Mouse (Mus musculus) olfactory bulb, adult 2 months (tissue): ENCODE results near the gene Uba52. TPM values are rescaled to one million over a fixed set of nuclear protein-coding genes. Genes with fewer than 3 reads are reported as not detected.

ENCODE experiments used
- H3K27ac ChIP-seq: fragments of 200-500 bp; 2 replicates; pipeline ENCODE4 v1.5.1; 2012; ENCODE audit warnings: low read depth, low read length; ENCODE audit not compliant: insufficient read depth
- H3K4me1 ChIP-seq: fragments of 200-500 bp; 2 replicates; pipeline ENCODE4 v1.6.1; 2012; ENCODE audit warnings: low read length; ENCODE audit not compliant: control insufficient read depth, insufficient read depth
- H3K4me3 ChIP-seq: fragments of 200-500 bp; 2 replicates; pipeline ENCODE4 v1.5.1; 2012; ENCODE audit warnings: mild to moderate bottlenecking, low read depth, low read length, moderate library complexity; ENCODE audit not compliant: insufficient read depth
- CTCF ChIP-seq: fragments of 200-500 bp; IDR thresholded peaks from 2 replicates; pipeline ENCODE4 v1.5.1; 2012; ENCODE audit warnings: low read depth, mild to moderate bottlenecking, low read length, moderate library complexity; ENCODE audit not compliant: insufficient read depth
- POLR2A ChIP-seq: fragments of 200-500 bp; IDR thresholded peaks from 2 replicates; pipeline ENCODE4 v1.6.1; 2012; ENCODE audit warnings: mild to moderate bottlenecking, low read depth, low read length, moderate library complexity; ENCODE audit not compliant: insufficient read depth
- WGBS: fragments of 180-500 bp; shearing (Covaris S2); methylation state at CpG from one replicate; pipeline ENCODE4 v1.1.7; 2018; 5-methylcytosine and 5-hydroxymethylcytosine counted together
- polyA plus RNA-seq: library from polyadenylated mRNA; stranded (reverse); fragments of >200 nt; gene quantifications from 2 replicates; pipeline ENCODE4 v1.2.4, GENCODE M21; 2012; ENCODE audit warnings: low replicate concordance; ENCODE audit not compliant: missing spikeins, insufficient read depth, insufficient read length

Uba52 gene
- polyA plus RNA-seq, 1 experiment: not detected

- H3K27ac ChIP-seq: no peak overlapping the region
- 12% methylated on average over 25 of the region's 25 CpGs for WGBS
- H3K4me1 ChIP-seq: peaks cover 24% of the 10 kb centered on the region
- H3K4me3 ChIP-seq: peak overlapping the region; percentile 81
- no peak for TF ChIP-seq CTCF
- TF ChIP-seq POLR2A: no peak
Measured at GRCm38 (mm10) chr8:70509281-70509952, 1.2 kb downstream of the Uba52 start.

DNA sequence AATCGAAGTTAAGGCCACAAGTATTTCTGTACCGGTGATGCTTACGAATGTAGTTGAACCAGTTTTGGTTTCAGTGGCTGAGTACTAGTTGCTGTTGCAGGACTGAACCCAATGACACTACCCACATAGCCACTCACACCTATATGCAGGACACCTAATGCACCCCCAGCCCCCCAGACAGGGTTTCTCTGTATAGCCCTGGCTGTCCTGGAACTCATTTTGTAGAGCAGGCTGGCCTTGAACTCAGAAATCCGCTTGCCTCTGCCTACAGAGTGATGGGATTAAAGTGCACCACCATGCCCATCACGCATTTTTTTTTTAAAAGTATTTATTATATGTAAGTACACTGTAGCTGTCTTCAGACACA is 3.6 kb downstream of the Uba52 start:
- Histone ChIP-seq H3K4me3 (no peak overlapping the region), H3K4me1 (peaks cover 46% of the 10 kb centered on the region), H3K27ac (no peak overlapping the region)
- WGBS: 63% methylated on average over 5 of the region's 5 CpGs
- TF ChIP-seq POLR2A (no peak), CTCF (no peak)

- peaks cover 47% of the 10 kb centered on the region for H3K4me1 ChIP-seq
- peak within 1 kb of the TSS; percentile 49; the same call in 1 of the 2 replicates for H3K27ac ChIP-seq
- peak; percentile 53; the same call in 1 of the 2 replicates for TF ChIP-seq POLR2A
- peak; percentile 80; the same call in 1 of the 2 replicates for TF ChIP-seq CTCF
- WGBS: 2% methylated on average over 40 of the region's 40 CpGs
- peak within 1 kb of the TSS; percentile 82 for H3K4me3 ChIP-seq
Measured at GRCm38 (mm10) chr8:70506328-70507026, 4.1 kb downstream of the Uba52 start, which contains the start of gene Rex1bd. Gene Rex1bd, minus strand, starts transcription at chr8:70506752.

DNA sequence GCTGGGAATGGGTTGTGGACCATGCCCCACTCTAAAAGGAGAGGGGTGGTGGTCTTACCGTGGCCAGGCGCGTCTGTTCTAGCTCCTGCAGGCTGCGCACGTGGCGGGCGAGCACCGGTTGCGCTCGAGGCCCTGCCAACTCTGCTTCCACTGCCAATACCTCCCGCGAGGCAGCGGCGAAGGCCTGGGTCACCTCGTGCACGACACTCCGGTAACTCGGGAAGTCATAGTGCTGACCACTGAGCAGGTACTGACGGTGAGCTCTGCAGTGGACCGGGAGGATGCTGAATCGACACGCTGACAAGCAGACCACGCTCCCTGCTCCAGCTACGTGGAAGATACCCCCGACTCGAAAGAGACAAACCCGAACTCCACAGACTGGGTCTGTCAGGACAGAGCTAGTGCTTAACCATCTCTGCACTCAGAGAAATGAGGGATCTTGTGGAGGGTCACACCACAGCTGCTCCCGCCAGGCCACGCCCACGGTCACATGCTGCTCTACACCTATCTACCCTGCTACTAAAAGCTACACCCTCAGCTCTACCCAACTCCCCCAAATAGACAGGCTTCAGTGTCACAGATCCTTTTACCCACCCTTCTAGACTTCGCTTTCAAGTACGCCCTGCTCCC is 4.8 kb downstream of the Uba52 start:
- 24% methylated on average over 32 of the region's 32 CpGs for WGBS
- TF ChIP-seq CTCF: peak; percentile 15; the same call in 1 of the 2 replicates
- TF ChIP-seq POLR2A: no peak
- Histone ChIP-seq H3K27ac (peak overlapping the region; percentile 49; the same call in 1 of the 2 replicates), H3K4me1 (peaks cover 50% of the 10 kb centered on the region), H3K4me3 (peak overlapping the region; percentile 82)

GRCm38 (mm10) chr8:70504851-70505250 is 5.8 kb downstream of the Uba52 start:
- H3K27ac ChIP-seq: peak overlapping the region; percentile 72
- TF ChIP-seq CTCF: peak; percentile 73; the same call in 1 of the 2 replicates
- no peak for TF ChIP-seq POLR2A
- H3K4me1 ChIP-seq: peaks cover 53% of the 10 kb centered on the region
- 43% methylated on average over 3 of the region's 3 CpGs for WGBS
- no peak overlapping the region for H3K4me3 ChIP-seq

GRCm38 (mm10) chr8:70504291-70504716 is 6.3 kb downstream of the Uba52 start:
- Histone ChIP-seq H3K27ac (peak overlapping the region; percentile 72), H3K4me1 (peaks cover 51% of the 10 kb centered on the region), H3K4me3 (no peak overlapping the region)
- WGBS: 7% methylated on average over 16 of the region's 16 CpGs
- TF ChIP-seq CTCF (no peak), POLR2A (no peak)

- peak; percentile 95 for TF ChIP-seq CTCF
- no peak for TF ChIP-seq POLR2A
- Histone ChIP-seq H3K4me1 (peaks cover 42% of the 10 kb centered on the region), H3K4me3 (no peak overlapping the region), H3K27ac (no peak overlapping the region)
- 17% methylated on average over 46 of the region's 46 CpGs for WGBS
Measured at GRCm38 (mm10) chr8:70503062-70503750, 7.4 kb downstream of the Uba52 start.

DNA sequence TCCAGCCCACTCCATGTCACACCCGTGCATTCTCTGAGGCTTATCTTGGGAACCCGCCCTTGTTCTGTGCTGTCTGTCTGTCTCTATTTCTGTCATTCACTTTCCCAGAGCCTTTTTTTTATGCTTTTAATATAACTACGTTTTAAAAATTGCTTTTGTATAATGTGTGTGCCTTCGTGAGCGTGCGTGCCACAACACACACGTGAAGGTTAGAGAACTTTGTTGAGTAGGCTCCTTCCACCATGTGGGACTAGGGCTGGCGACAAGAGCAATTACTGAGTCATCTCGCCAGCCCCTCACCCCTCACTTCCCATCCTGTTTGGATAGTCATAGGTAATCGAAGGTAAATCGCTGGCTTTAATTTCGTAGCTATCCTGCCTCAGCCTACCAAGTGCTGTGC is 8.1 kb downstream of the Uba52 start:
- TF ChIP-seq CTCF (no peak), POLR2A (no peak)
- 50% methylated on average over 12 of the region's 12 CpGs for WGBS

More for the DNA sequence above, 8.1 kb downstream of the Uba52 start:
- no peak overlapping the region for H3K27ac ChIP-seq
- peaks cover 42% of the 10 kb centered on the region for H3K4me1 ChIP-seq
- no peak overlapping the region for H3K4me3 ChIP-seq
